Mouse (Mus musculus) cerebellum, adult 2 months (tissue): ENCODE data around the gene Spn.

ENCODE experiments used
- CTCF ChIP-seq: fragments of 200-500 bp; IDR thresholded peaks from 2 replicates; pipeline ENCODE4 v1.5.1; 2011; ENCODE audit warnings: low read depth, mild to moderate bottlenecking, control low read depth, low read length, moderate library complexity, borderline replicate concordance; ENCODE audit not compliant: insufficient read depth
- POLR2A ChIP-seq: fragments of 200-500 bp; IDR thresholded peaks from 2 replicates; pipeline ENCODE4 v1.6.1; 2011; ENCODE audit warnings: low read length, control low read depth, borderline replicate concordance; ENCODE audit not compliant: insufficient read depth

GRCm38 (mm10) chr7:127146267-127146603, 8.6 kb upstream of the Spn start:
- TF ChIP-seq CTCF (no peak), POLR2A (no peak)
